Mouse (Mus musculus) kidney, postnatal 14 days (tissue): ENCODE data around the gene Ada.

Experiments used
- DNase-seq: peaks from one replicate; pipeline ENCODE4 v3.0.0; 2022; ENCODE audit warnings: mixed read lengths

Ada gene

GRCm38 (mm10) chr2:163728300-163728699, 21.7 kb downstream of the Ada start:
- no peak for DNase-seq

- DNase-seq = peak; percentile 70
These were observed 23.2 kb downstream of the Ada start for GRCm38 (mm10) chr2:163726766-163727393.

- no peak for DNase-seq
These were observed 27.5 kb downstream of the Ada start for GRCm38 (mm10) chr2:163722550-163722949.

GRCm38 (mm10) chr2:163719616-163720015, 30.4 kb downstream of the Ada start:
- no peak for DNase-seq

GRCm38 (mm10) chr2:163718951-163719603, 31.0 kb downstream of the Ada start:
- peak; percentile 82 for DNase-seq

- DNase-seq = no peak
These were observed 31.5 kb downstream of the Ada start for GRCm38 (mm10) chr2:163718526-163718925.

GRCm38 (mm10) chr2:163716853-163717252, 33.2 kb downstream of the Ada start:
- DNase-seq = no peak

- DNase-seq = no peak
These were observed 33.6 kb downstream of the Ada start for GRCm38 (mm10) chr2:163716448-163716847.

GRCm38 (mm10) chr2:163713340-163713739, 36.7 kb downstream of the Ada start:
- DNase-seq = no peak

GRCm38 (mm10) chr2:163712874-163713273, 37.2 kb downstream of the Ada start:
- DNase-seq = no peak

- no peak for DNase-seq
These were observed 37.6 kb downstream of the Ada start for GRCm38 (mm10) chr2:163712473-163712872.

GRCm38 (mm10) chr2:163711368-163711868, 38.6 kb downstream of the Ada start:
- DNase-seq = no peak

GRCm38 (mm10) chr2:163710606-163711159, 39.4 kb downstream of the Ada start:
- no peak for DNase-seq

GRCm38 (mm10) chr2:163710000-163710399, 40.0 kb downstream of the Ada start:
- no peak for DNase-seq

- DNase-seq = no peak
These were observed 41.2 kb downstream of the Ada start for GRCm38 (mm10) chr2:163708763-163709250.

GRCm38 (mm10) chr2:163708321-163708720, 41.7 kb downstream of the Ada start:
- DNase-seq = no peak

- no peak for DNase-seq
These were observed 46.3 kb downstream of the Ada start for GRCm38 (mm10) chr2:163703599-163704260.

- DNase-seq = no peak
These were observed 47.1 kb downstream of the Ada start for GRCm38 (mm10) chr2:163702921-163703320.

- DNase-seq = no peak
These were observed 47.6 kb downstream of the Ada start for GRCm38 (mm10) chr2:163702431-163702830.

- no peak for DNase-seq
These were observed 50.8 kb downstream of the Ada start for GRCm38 (mm10) chr2:163699078-163699780.

- peak; percentile 63 for DNase-seq
These were observed 52.1 kb downstream of the Ada start for GRCm38 (mm10) chr2:163697764-163698480.

GRCm38 (mm10) chr2:163696763-163697162, 53.3 kb downstream of the Ada start:
- no peak for DNase-seq
